Mouse (Mus musculus) ES-Bruce4 (cell line): ENCODE data around the gene Mllt10.

Source experiments
- CTCF ChIP-seq: IDR thresholded peaks from one replicate; pipeline ENCODE4 v1.8.1; 2011; ENCODE audit warnings: low read depth, low read length
- EP300 ChIP-seq: IDR thresholded peaks from 2 replicates; pipeline ENCODE4 v1.6.1; 2011; ENCODE audit warnings: low read depth, low read length; ENCODE audit not compliant: insufficient read depth
- POLR2A ChIP-seq: IDR thresholded peaks from one replicate; pipeline ENCODE4 v1.8.1; 2011; ENCODE audit warnings: low read length; ENCODE audit not compliant: insufficient read depth

DNA sequence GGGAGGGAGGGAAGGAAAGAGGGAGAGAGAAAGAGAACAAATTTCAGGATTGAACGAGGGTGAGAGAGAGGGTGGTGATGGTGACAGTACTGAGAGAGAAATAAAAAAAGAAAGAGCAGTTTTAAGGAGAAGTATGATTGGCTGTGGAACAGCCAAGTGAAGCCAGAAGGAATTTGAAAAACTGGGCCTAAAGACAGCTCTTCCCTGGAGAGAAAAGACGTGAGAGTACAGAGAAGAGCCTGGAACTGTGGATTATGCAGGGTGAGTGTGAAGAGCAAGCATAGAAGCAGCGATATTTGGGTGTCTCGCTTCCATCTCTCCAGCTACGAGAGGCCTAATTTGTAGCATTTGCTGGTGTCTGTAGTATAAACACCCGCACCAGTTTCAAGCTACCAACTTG lies 43.8 kb upstream of the Mllt10 start:
- TF ChIP-seq EP300 (no peak), CTCF (no peak), POLR2A (no peak)
